ENCODE assay signal across 12 mouse cellular contexts in the genomic region with DNA sequence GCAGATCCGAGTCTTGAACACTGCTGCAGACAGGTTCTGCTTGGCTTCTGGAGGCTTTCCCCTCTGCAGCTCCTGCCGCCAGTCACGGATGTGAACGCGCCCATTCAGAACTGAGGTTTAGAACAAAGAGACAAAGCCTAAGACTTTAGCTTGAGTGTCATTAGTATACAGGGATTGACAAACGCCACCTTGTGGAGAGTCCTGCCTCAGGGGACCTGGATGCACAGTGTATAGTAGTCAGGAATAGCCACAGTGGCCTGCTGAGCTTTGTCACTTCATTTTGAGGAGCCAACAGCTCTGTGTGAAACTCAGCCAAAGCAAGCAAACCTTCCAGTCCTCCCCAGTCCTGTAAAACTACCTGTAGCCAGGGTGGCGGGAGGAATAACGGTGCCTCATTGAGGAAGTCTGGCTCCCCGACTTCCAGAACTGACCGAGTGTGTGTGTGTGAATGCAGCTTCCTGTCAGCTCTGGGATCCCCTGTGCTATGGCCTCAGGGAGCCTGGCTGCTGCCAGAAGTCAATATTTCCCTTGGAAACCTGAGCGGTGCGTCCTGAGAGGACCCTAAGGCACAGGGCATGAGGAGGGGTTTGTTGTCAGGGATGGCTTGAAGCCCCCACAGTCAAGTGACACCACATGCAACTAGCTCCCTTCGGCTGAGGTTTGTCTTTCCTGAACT. TPM values are rescaled to one million over a fixed set of nuclear protein-coding genes. Genes with fewer than 3 reads are reported as not detected.
DNase-seq lines count a peak whose midpoint lies in the region; ATAC-seq and TF ChIP-seq lines count a peak whose summit lies in the region.
"Had no signal": no experiment of that assay in that cellular context is flagged by ENCODE, and none has a peak within 500 bp of the region (broad histone marks: within the 10 kb centered on the region; RNA-seq: fewer than 3 reads in every experiment).

No protein-coding gene starts in this region.

- no peak for TF ChIP-seq EP300 in ES-Bruce4 (IDR thresholded peaks at IDR 0.05; ENCODE audit: insufficient read depth, low read depth, low read length)

- WGBS in embryonic facial prominence, embryonic 14.5 days = 70% methylated on average over 13 of the region's 13 CpGs

- intact Hi-C loops in gastrocnemius, postnatal 14 days (cut with DNase I; ENCODE audit: low total_unique reads) = no loop called here

- H3K4me3 ChIP-seq in ES-Bruce4 (ENCODE audit: low read depth, low read length) = no peak overlapping the region
- H3K4me3 ChIP-seq in embryonic facial prominence, embryonic 14.5 days (ENCODE audit: low read depth, low read length) = no peak overlapping the region
- H3K4me3 ChIP-seq: megakaryocyte, embryonic 14.5 days; stomach, embryonic 15.5 days had no signal

- no peaks in the 10 kb centered on the region for H3K27me3 ChIP-seq in ES-Bruce4 (ENCODE audit: control insufficient read depth, insufficient read depth, low read length, poor library complexity, severe bottlenecking)
- H3K27me3 ChIP-seq in embryonic facial prominence, embryonic 14.5 days (replicated peaks; ENCODE audit: control insufficient read depth, insufficient read depth, low read length) = no peaks in the 10 kb centered on the region
- H3K27me3 ChIP-seq: megakaryocyte, embryonic 14.5 days; stomach, embryonic 15.5 days had no signal

- peak; percentile 54 to 57 for DNase-seq in kidney, postnatal 4 days
- DNase-seq in kidney, postnatal 36 days = no peak
- peak; percentile 30 for DNase-seq in 3T3-L1 (ENCODE audit: low read depth, low spot score)
- peak; percentile 20 for DNase-seq in embryonic facial prominence, embryonic 14.5 days (ENCODE audit: low spot score)
- no peak for DNase-seq in right cerebral cortex, postnatal 4 days
- DNase-seq in left cerebral cortex, adult 9 months (ENCODE audit: low spot score in 2 of 2) = no peak
- DNase-seq in gastrocnemius, postnatal 14 days = no peak
- DNase-seq: layer of hippocampus, postnatal 36 days had no signal

- no peak overlapping the region for H3K4me2 ChIP-seq in embryonic facial prominence, embryonic 14.5 days (ENCODE audit: low read depth, low read length)
- H3K4me2 ChIP-seq: stomach, embryonic 15.5 days had no signal

- no peaks in the 10 kb centered on the region for H3K9me3 ChIP-seq in ES-Bruce4 (replicated peaks; ENCODE audit: control insufficient read depth, insufficient read depth, low read length, poor library complexity, severe bottlenecking)
- H3K9me3 ChIP-seq in embryonic facial prominence, embryonic 14.5 days (ENCODE audit: control insufficient read depth, low read length) = no peaks in the 10 kb centered on the region
- H3K9me3 ChIP-seq: megakaryocyte, embryonic 14.5 days; stomach, embryonic 15.5 days had no signal

- H3K36me3 ChIP-seq in ES-Bruce4 (ENCODE audit: control insufficient read depth, insufficient read depth, low read length, poor library complexity, severe bottlenecking) = peaks cover 10% of the 10 kb centered on the region; the same call in 1 of the 2 replicates
- peaks cover 50% of the 10 kb centered on the region for H3K36me3 ChIP-seq in embryonic facial prominence, embryonic 14.5 days (ENCODE audit: control insufficient read depth, insufficient read depth, low read length)

- H3K9ac ChIP-seq in ES-Bruce4 (ENCODE audit: low read depth, poor library complexity, severe bottlenecking) = no peak overlapping the region
- H3K9ac ChIP-seq in embryonic facial prominence, embryonic 14.5 days (ENCODE audit: low read depth, low read length) = no peak overlapping the region
- H3K9ac ChIP-seq: stomach, embryonic 15.5 days had no signal

- H3K27ac ChIP-seq in ES-Bruce4 (ENCODE audit: insufficient read depth, low read length) = no peak overlapping the region
- H3K27ac ChIP-seq in embryonic facial prominence, embryonic 14.5 days (replicated peaks; ENCODE audit: low read depth, low read length) = no peak overlapping the region
- H3K27ac ChIP-seq: stomach, embryonic 15.5 days had no signal

- TF ChIP-seq POLR2A in ES-Bruce4 (IDR thresholded peaks at IDR 0.05; ENCODE audit: insufficient read depth, low read length) = no peak

- no peaks in the 10 kb centered on the region for H3K4me1 ChIP-seq in ES-Bruce4 (ENCODE audit: control insufficient read depth, insufficient read depth, low read length)
- no peaks in the 10 kb centered on the region for H3K4me1 ChIP-seq in embryonic facial prominence, embryonic 14.5 days (ENCODE audit: control insufficient read depth, insufficient read depth, low read length)
- H3K4me1 ChIP-seq: stomach, embryonic 15.5 days had no signal

- peak; percentile 36 for TF ChIP-seq CTCF in ES-Bruce4 (IDR thresholded peaks at IDR 0.05; ENCODE audit: low read depth, low read length)

- ATAC-seq in embryonic facial prominence, embryonic 14.5 days (ENCODE audit: low read depth) = no peak

RNA-seq across cellular contexts. Expression of gene Trmt44, which starts 16.8 kb away (rescaled TPM):
- polyA plus RNA-seq in ES-Bruce4 (2011; ENCODE audit: insufficient read depth, insufficient read length, low read depth, missing spikeins) = 10.2 and 12.5 TPM in 2 replicates
- 6.6 and 7.1 TPM in 2 replicates for polyA plus RNA-seq in embryonic facial prominence, embryonic 14.5 days (2014; fragmentation: Nextera tagmentation; extraction: Ambion mirVana)
- 1 to 10 TPM; 1.5 to 1.8 TPM for total RNA-seq in gastrocnemius, postnatal 14 days (2021)

RNA-seq across cellular contexts. Expression of gene Acox3, which starts 24.8 kb away (rescaled TPM):
- 11.4 and 15.1 TPM in 2 replicates for polyA plus RNA-seq in ES-Bruce4 (2011; ENCODE audit: insufficient read depth, insufficient read length, low read depth, missing spikeins)
- polyA plus RNA-seq in embryonic facial prominence, embryonic 14.5 days (2014; fragmentation: Nextera tagmentation; extraction: Ambion mirVana) = 11.8 and 13.4 TPM in 2 replicates
- total RNA-seq in gastrocnemius, postnatal 14 days (2021) = 10 to 100 TPM; 12.0 to 12.9 TPM

RNA-seq across cellular contexts. Expression of gene Cpz, which starts 32.6 kb away (rescaled TPM):
- 4.6 and 6.8 TPM in 2 replicates for polyA plus RNA-seq in ES-Bruce4 (2011; ENCODE audit: insufficient read depth, insufficient read length, low read depth, missing spikeins)
- 18.9 and 20.4 TPM in 2 replicates for polyA plus RNA-seq in embryonic facial prominence, embryonic 14.5 days (2014; fragmentation: Nextera tagmentation; extraction: Ambion mirVana)
- total RNA-seq in gastrocnemius, postnatal 14 days (2021) = 10 to 100 TPM; 12.5 to 14.5 TPM
- total RNA-seq: hematopoietic stem cell, adult 5-6 weeks had no signal

Comparison
In these comparisons a context has a peak if more than half of its experiments do, and no peak if none do; other contexts are left out.
1. DNase-seq: peak in kidney, postnatal 4 days (2 of 2), 3T3-L1 (single experiment) and embryonic facial prominence, embryonic 14.5 days (single experiment); none in kidney, postnatal 36 days (0 of 2), right cerebral cortex, postnatal 4 days (single experiment), left cerebral cortex, adult 9 months (0 of 2) and gastrocnemius, postnatal 14 days (single experiment).